Mouse (Mus musculus) ES-Bruce4 (cell line): ENCODE measurements at regions not wholly inside any gene's neighbourhood (a gene's known extent, or its start where the extent isn't known, plus 50 kb on each side); places are given as distances from the start of the nearest gene placed in this dataset.

ENCODE experiments used
- EP300 ChIP-seq: IDR thresholded peaks from 2 replicates; pipeline ENCODE4 v1.6.1; 2011; ENCODE audit warnings: low read depth, low read length; ENCODE audit not compliant: insufficient read depth
- POLR2A ChIP-seq: IDR thresholded peaks from one replicate; pipeline ENCODE4 v1.8.1; 2011; ENCODE audit warnings: low read length; ENCODE audit not compliant: insufficient read depth

DNA sequence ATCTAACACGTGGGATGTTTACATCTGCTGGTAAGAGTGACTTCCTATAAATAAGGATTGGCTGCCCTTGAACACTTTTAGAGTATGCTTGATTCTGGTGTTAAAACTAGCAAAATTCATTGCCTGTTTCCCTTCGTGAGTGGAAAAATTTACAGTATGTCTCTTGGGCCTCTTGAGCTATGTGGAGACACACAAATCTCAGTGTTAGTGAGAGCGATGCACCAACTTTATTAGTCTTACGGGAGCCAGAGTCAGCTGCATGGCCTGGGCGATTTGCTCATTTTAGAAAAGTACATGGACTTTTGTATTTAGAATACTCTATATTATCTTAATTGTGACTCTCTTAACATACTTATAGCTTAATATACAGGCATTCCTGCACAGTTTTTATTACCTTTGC lies 430.0 kb downstream of the Chl1 start:
- TF ChIP-seq POLR2A (no peak), EP300 (no peak)
